Mouse (Mus musculus) mouse trophoblast stem cell (cell line): ENCODE data around the gene Tcp11l2.

Source experiments
- in situ Hi-C, 2 experiments: fragments of 300-500 bp; cut with MseI, MboI; formaldehyde crosslinking; loops; 2 replicates in 1 of 2; 3 replicates in 1 of 2; pipeline ENCODE4 v1.15.1; 2025

The Tcp11l2 gene

GRCm38 (mm10) chr10:84576395-84577070, at the start of gene Tcp11l2:
Gene Tcp11l2 (plus strand): TSS chr10:84576626.
- in situ Hi-C loops: no loop called here

GRCm38 (mm10) chr10:84527070-84527469, 49.4 kb upstream of the Tcp11l2 start:
- in situ Hi-C loops: no loop called here

GRCm38 (mm10) chr10:84527631-84528030, 48.8 kb upstream of the Tcp11l2 start:
- in situ Hi-C loops: no loop called here

GRCm38 (mm10) chr10:84530388-84530787, 46.0 kb upstream of the Tcp11l2 start:
- in situ Hi-C loops: no loop called here

- in situ Hi-C loops: no loop called here
These were observed 44.9 kb upstream of the Tcp11l2 start for GRCm38 (mm10) chr10:84531576-84531975.

DNA sequence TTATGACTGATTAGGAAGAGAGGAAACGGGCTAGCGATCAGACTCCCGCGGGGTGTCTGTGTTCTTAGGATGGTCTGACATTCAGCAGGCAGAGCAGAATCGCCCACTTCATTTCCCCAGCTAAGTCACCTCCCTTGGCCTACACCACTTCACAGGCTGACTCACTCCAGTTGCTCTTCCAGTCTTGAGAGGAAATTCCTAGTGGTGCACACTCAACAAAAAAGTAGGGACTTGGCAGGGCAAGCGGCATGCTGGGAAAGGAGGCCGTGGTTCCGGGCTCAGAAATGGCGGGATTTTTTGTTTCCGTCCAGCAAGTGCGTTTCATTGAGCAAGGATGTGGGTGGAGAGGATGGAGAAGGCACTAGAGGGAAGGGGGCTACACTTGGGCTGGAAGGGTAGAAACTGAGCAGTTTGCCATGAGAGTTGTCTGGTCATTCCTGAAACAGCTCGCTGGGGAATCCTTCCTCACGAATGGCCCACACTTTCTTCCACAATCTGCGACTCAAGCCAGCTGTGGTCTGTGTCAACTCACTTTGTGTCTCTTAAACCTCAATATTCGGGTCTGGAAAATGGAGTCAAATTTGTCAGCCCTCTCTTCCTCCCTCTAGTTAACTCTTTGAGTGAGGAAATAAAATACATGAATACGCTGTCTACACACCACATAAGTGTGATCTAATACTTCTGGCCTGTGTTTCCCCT, 44.1 kb upstream of the Tcp11l2 start:
- in situ Hi-C loops: no loop called here

- in situ Hi-C loops: no loop called here
These were observed 43.2 kb upstream of the Tcp11l2 start for GRCm38 (mm10) chr10:84532911-84533882.

GRCm38 (mm10) chr10:84533912-84534671, 42.3 kb upstream of the Tcp11l2 start, which contains the start of gene Ckap4:
Gene Ckap4 (minus strand): TSS chr10:84534062.
- in situ Hi-C loops: no loop called here

DNA sequence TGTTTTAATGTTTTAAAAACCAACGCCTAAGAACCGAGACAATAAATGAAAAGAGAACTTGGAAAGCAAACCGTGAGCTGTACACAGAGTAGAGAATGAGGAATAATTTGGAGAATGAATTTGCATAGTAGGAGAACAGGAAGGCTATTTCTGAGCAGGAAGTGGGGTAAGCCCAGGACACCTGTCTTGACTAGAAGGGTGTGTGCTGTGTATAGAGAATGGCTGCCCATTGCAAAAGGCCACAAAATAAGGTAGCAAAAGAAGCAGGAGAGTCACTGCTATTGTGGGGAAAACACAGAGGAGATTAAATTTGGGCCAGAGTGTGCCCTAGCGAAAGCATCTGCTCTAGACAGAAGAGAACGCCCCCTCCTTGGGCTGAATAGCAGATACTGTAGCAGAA, 41.0 kb upstream of the Tcp11l2 start:
- in situ Hi-C loops: no loop called here

GRCm38 (mm10) chr10:84535859-84536258, 40.6 kb upstream of the Tcp11l2 start:
- in situ Hi-C loops: no loop called here

DNA sequence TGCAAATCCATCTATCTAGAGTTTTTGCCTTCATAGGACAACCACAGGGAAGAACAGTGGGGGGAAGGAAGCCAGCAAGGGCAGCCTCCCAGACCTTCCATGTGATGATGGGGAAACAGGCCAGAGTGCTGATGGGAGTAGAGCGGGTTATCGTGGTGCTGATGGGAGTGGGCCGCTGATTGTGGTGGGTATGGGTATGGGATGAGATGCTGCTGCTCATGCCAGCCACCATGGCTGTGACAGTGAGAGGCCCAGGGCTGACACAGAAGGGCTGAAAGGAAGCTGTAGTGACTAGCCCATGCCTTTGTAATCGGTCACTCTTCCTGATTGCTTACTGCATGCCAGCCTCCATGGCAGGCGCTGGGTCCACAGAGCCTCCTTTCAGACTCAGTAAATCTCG, 36.8 kb upstream of the Tcp11l2 start:
- in situ Hi-C loops: no loop called here

- in situ Hi-C loops: no loop called here
These were observed 33.4 kb upstream of the Tcp11l2 start for GRCm38 (mm10) chr10:84542802-84543658.

DNA sequence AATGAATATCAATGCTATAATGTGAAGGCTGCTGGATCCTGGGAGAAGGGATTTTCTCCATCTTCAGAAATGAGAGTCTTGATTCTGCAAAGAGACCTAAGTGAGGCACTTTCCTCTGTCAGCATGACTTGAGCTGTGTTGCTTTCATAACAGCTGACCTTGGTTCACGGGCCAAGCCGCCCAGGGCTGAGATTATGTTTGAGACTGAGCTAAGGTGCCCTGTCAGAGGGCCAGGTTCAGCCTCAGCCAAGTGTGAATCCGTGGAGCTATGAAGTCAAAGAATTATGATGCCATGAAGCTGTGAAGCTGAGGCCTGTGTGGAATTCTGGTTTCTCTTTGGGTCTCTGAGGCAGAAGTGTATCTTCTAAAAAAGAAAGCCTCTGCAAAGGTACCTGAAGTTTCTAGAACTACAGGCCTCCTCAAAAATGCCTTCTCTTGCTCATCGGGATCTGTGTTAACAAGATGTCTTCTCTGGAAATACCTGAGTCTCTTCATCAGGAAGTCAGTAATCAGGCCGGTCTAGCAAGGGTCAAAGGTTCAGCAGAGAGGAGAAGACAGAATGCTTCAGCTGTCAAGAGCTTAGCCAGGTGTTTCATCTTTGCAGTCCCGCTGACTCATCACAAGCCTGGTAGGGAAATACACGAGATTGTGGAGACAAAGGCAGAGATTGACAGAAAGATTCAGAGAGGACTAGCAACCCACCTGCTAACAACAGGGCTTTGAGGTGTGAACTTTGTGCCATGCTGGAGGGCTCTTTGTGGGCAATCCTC, 31.4 kb upstream of the Tcp11l2 start:
- in situ Hi-C loops: no loop called here

- in situ Hi-C loops: no loop called here
These were observed 27.1 kb upstream of the Tcp11l2 start for GRCm38 (mm10) chr10:84549146-84549919.

DNA sequence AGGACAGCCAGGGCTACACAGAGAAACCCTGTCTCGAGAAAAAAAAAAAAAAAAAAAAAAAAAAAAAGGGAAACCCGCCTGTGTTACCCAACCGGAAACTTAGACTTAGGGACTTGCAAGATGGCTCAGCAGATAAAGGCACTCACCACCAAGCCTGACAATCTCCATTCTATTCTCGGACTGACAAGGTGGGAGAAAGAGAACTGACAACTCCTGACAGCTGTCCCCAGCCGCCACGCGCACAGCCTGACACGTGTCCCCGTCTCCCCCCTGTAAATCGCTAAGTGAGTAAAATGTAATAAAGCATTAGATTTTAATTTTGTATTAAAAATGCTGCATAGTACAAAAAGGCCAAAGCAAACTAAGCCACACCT, 26.5 kb upstream of the Tcp11l2 start:
- in situ Hi-C loops: no loop called here

DNA sequence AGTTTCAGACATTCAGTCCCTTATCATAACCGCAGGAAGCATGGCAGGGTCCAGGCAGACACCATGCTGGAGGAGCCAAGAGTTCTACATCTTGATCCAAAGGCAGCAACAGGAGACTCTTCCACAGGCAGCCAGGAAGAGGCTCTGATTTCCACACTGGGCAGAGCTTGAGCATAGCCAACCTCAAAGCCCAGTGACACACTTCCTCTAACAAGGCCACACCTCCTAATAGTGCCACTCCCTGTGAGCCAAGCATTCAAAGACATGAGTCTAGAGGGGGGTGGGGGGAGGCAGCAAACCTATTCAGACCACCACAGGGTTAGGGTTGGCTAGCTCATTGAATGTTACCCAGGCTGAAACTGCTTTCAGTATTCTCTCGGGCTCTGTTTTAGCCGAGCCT, 24.6 kb upstream of the Tcp11l2 start:
- in situ Hi-C loops: no loop called here

- in situ Hi-C loops: no loop called here
These were observed 23.9 kb upstream of the Tcp11l2 start for GRCm38 (mm10) chr10:84552477-84552876.

DNA sequence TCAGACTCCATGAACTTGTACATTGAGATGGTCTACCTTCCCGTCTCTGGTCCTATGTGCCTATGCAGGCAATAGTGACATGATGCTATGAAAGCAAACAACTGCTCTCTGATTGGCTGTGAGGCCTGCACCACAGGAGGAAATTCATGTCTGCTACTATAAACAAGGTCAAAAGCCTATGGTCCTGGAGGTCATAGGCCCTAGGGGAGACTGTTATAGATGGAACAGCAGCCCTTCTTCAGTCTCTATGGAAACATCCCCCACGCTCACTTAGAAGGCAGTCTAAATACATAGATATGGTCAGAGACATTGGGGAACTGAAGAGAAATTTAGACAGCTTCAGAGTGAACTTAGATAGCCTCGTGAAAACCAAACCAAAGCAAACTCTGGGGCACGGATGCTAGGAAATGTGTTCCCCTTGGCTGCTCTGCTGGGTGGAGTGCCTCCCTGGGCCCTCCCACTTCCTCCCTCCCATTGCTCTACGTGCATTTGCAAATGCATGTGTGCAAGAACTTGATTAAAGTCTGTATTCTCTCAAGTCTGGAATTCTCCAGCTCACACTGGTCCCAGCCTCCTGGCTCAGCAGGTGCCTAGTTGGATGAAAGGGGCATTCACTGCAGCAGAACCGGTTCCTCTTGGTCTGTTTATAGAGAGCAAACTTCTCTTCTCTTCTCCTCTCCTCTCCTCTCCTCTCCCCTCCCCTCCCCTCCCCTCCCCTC, 22.0 kb upstream of the Tcp11l2 start:
- in situ Hi-C loops: loop anchor here in 1 of 2 experiments (5.0 kb wide), 1 partner anchor 37 kb away; no protein-coding TSS in a partner anchor
